Mouse (Mus musculus): ENCODE measurements around the gene Sys1.

Gene Sys1

DNA sequence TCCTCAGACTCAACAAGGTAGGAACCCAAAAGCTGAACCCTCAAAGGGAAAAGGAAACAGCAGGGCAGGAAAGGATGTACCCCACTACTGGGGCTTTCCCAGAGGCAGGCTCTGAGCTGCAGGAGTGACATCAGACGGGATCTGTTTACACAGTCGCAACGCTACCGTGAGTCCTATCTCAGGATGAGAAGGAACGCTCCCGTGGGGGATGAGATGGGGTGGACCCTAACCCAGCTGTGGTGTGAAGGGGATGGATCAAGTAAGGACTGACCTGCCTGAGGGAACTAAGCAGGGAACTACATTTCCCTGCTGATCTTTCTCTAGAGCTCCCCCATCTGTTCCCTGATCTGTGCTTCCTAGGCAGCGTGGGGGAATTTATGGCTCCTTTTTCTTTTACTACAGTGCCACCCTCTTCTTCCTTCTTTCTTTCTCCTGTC lies at the start of gene Sys1:
Gene Sys1 (plus strand): TSS at position 101 of the 437 bp plus-strand sequence.
- peak; percentile 33; the same call in 1 of the 2 replicates for ATAC-seq (ENCODE audit: low TSS enrichment)

DNA sequence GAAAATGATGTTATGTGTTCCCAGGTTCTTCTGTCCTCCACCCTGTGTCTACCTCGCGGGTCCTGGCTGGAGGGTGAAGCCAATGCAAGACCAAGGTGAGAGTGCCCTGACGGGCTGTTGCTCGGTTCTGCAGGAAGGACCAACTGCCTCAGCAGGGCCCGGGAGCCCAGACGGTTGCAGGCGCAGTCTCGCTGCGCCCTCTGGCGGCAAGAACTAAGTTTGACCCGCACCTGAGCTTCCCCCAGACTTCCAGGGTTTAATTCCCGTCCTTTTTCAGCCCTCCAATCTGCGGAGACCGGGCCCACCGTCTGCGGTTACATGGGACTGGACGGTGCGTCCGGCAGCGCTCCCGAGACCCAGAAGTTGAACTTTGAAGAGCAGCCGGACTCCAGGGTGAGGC lies 49.1 kb upstream of the Sys1 start:
- peak; percentile 80; the same call in 1 of the 2 replicates for ATAC-seq (ENCODE audit: low TSS enrichment)

DNA sequence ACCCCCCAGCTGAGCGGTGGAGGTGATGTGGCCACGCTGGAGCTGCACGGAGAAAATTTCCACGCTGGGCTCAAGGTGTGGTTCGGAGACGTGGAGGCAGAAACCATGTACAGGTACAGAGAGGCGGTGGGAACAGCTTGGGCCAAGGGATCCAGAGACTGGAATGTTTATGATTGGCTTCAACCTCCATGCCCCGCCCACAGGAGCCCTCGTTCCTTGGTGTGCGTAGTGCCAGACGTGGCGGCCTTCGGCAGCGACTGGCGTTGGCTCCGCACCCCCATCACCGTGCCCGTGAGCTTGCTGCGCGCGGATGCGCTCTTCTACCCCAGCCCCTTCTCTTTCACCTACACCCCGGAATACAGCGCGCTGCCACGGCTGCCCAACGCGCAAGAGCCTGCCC lies 42.6 kb upstream of the Sys1 start:
- no peak for ATAC-seq (ENCODE audit: low TSS enrichment)

- no peak for ATAC-seq (ENCODE audit: low TSS enrichment)
Measured at GRCm38 (mm10) chr2:164414581-164414980, 42.2 kb upstream of the Sys1 start.

- no peak for ATAC-seq (ENCODE audit: low TSS enrichment)
Measured at GRCm38 (mm10) chr2:164417198-164417597, 39.6 kb upstream of the Sys1 start.

- no peak for ATAC-seq (ENCODE audit: low TSS enrichment)
Measured at GRCm38 (mm10) chr2:164418308-164418875, 38.4 kb upstream of the Sys1 start.

DNA sequence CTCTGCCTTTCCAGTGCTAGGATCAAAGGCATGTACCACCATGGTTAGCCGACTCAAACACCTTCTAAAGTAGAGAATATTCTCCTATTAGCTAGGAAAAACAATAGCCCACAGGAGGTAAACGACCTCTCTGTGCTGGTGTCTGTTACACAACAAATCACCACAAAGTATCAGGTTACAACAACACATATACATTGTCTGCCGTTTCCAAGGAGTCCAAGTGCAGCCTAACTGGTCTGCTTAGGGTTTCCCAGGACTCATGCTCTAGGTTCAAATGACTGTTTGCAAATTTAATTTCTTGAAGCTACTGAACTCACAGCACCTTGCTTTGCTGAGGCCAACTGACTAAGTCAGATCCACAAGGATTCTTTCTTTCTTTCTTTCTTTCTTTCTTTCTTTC lies 37.3 kb upstream of the Sys1 start:
- no peak for ATAC-seq (ENCODE audit: low TSS enrichment)

DNA sequence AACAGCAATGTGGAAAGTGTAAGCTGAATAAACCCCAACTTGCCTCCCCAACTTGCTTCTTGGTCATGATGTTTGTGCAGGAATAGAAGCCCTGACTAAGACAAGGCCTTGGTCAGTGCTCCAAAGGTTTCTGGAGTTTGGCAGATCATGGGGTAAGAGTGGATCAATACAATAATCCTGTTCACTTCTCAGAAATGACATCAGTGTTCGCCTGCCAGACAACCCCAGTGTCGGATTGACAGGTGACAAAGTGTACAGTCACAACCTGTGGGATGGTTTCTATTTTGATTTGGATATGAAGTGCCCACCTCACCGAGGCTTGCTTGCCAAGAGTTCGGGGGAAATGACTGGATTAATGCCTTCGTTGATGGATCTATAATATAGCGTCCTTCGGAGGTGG lies 35.5 kb upstream of the Sys1 start:
- ATAC-seq (ENCODE audit: low TSS enrichment): no peak

DNA sequence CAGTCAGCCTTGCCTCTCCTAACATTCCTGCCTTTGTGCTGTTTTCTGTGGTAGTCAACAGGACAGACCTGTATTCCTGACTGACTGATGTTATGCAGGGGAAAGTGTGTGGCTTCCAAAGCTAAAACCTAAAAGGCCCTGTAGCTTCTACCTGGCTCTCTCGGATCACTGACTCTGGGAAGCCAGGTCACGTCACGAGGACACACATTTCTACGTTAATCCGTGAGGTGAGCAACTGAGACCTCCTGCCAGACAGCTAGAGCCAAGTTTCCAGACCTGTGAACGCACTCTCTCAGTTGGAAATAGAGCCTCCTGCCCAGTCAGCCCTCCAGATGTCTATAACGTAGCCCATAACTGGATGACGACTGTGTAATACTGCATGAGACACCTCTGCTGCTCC lies 34.8 kb upstream of the Sys1 start:
- no peak for ATAC-seq (ENCODE audit: low TSS enrichment)

DNA sequence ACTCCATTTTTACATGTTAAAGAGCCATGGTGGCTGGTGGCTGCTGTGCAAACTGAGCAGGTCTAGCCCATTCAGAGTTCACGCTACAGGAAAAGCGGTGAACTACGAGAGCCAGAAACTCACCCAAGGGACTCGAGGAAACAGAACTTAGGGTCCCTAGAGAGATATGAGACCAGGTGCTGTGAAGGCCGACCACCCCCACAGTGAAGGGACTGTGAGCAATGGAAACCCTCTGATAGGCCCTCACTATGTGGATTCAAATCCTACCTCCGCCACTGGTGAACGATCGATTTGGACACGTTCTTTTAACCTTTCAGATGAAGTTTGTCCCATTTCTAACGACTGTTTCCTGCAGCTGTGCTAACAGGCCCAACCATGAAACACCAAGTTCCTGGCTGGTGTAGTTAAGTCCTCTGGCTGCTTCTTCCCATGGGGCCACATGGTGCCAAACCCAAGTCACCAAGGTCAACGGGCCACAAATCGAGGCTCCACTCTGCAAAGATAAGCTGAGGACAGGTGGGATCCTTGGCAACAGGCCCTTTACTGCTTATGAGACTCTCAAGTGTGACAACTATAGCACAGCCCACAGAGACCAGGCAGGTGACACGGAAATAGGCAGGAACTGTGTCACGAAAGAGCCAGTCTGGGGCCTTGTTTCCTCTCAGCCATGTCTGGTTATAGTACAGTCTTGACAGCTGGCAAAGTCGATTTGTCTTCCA lies 33.9 kb upstream of the Sys1 start:
- no peak for ATAC-seq (ENCODE audit: low TSS enrichment)

GRCm38 (mm10) chr2:164423464-164423863 lies 33.3 kb upstream of the Sys1 start:
- peak; percentile 20; the same call in 1 of the 2 replicates for ATAC-seq (ENCODE audit: low TSS enrichment)

DNA sequence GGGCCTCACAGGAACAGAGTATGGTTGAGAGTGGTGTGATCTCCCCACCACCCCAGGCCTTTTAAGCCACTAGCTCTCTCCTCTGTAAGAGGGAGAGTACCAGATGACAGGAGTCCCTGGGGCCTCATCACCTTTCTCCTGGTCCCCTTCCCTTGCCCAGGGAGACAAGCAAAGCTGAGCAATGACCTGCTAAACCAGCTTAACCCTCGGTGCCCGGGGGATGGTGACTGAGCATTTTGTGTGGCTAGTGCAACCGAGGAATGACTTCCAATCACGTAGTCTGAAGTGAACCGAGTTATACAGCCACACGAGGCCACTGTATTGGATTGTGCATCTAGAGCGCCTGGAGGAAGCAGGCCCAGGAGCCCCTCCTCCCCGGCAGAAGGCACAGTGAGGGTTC lies 32.4 kb upstream of the Sys1 start:
- ATAC-seq (ENCODE audit: low TSS enrichment): no peak

DNA sequence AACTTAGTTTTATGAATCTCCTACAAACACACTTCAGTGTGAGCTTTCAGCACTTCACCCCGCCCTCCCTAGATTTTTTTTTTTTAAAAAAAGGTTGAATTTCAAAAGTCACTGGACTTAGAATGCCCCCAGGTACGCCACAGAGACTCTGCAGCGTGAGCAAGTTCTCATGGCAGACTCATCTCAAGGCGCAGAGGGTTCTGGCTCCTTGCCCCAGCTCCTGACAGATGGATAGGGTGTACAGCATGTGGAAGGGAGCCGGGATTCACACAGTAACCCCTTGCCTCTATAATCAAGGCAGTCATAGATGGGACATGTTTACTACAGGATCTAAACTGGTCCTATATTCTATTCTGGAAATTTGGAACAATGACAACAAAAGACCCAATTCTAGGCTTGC lies 31.4 kb upstream of the Sys1 start:
- ATAC-seq (ENCODE audit: low TSS enrichment): peak; percentile 41; the same call in 1 of the 2 replicates

DNA sequence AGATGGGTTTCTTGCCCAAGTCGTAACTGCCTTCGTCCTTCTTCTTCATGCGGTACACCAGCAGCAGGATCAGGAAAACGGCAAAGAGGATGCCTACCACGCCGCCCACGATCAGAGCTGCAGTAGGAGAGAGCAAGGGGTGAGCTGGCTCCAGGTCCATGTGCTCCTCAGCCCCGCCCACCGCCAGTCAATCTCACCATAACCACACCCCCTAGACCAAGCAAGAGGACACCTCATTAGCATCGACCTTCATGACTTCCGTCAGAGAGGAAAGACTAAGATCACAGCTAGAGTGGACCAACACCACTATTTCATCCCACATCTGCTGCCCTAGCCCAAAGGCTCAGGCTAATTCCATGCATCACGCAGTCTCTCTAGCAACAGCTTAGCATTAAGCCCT lies 30.6 kb upstream of the Sys1 start:
- no peak for ATAC-seq (ENCODE audit: low TSS enrichment)

DNA sequence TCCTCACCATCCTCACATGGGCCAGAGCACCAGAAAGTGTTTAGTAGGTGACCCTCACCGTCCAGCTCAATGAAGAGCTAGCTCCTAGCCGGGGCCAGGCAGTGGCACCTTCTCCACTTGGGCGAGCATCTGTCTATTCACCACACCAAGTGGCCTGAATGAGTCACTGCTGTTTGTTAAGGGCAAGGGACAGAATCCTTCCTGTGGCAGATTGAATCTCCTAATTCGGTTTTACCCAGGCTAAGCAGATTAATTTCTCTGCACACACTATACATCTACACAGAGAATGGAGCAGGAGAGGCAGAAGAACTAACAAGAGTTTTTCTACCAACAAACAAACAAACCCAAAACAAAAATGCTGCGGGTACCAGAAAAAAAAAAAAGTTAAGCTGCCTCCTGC lies 29.8 kb upstream of the Sys1 start:
- ATAC-seq (ENCODE audit: low TSS enrichment): no peak

DNA sequence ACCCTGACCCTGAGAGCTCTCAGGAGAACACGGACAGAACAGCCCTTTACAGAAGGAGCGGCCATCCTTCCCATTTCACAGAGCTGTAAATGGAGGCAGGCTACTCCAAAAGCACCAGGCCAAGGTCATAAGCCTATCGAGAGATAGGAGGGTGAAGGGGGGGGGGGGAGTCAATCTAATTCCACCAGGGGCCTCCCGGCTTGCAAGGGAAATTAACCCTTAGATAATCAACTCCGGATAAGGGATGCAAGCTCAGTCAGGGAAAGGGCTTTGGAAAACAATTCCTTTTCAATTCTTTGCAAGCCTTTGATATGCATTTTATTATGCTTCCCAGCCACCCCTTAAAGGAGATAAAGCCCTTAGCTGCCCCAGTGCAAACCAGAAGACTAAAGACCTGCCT lies 28.3 kb upstream of the Sys1 start:
- ATAC-seq (ENCODE audit: low TSS enrichment): no peak

DNA sequence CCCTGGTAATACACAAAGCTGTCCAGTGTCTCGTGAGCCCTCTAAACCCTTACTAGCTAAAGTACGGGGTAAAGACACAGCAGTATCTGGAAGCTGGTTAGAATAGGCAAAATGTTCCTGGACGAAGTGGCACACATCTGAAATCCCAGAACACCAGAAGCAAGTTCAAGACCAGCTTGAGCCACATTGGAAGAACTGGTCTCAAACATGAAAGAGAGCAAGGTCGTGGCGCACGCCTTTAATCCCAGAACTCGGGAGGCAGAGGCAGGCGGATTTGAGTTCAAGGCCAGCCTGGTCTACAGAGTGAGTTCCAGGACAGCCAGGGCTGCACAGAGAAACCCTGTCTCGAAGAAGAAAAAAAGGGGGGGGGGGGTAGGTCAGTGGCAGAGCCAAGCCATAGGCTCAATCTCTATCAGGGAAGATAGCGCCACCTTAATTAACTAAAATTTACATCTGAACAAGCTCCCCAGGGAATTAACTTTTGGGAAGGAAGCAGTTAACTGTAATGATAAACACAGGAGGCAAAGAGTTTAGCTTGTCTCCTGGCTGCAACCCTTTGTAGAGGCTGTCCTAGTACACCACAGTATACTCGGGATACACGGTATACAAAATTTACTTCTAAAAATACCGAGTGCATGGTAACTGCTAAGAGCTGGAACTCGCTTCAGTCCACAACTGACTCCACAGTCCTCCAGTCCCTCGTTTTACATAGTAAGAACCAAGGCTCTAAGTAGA lies 26.7 kb upstream of the Sys1 start:
- no peak for ATAC-seq (ENCODE audit: low TSS enrichment)

- no peak for ATAC-seq (ENCODE audit: low TSS enrichment)
Measured at GRCm38 (mm10) chr2:164430697-164431096, 26.1 kb upstream of the Sys1 start.

- no peak for ATAC-seq (ENCODE audit: low TSS enrichment)
Measured at GRCm38 (mm10) chr2:164431676-164432465, 24.9 kb upstream of the Sys1 start.

DNA sequence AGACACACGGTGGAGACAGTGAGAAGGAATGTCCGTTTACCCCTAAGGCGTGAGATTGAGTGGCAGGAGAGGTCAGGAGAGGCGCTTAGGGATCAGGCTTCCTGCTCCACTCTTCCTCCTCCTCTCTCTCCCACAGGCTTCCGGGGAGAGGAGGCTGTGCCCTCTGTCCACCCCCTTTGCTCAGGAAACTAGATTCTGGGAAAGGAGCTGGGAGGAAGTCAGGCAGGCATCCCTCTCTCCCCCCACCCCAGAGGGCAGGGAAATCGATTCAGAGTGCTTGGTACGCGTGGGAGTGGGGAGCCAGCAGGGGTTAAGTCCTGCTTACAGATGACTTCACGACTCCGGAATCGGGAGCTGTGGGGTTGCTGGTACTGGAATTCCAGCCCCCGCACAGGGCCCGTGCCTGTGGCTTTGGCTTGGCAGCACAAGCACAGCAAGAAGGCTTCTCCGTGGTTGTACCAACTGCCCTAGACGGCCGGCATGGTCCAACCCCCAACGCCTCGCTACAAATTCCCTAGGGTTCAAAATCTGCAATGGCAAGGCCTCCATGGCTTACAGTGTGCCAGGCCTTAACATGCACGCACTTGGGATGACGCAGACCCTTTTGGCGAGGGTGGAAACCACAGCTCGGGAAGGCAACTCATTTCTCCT lies 24.1 kb upstream of the Sys1 start:
- ATAC-seq (ENCODE audit: low TSS enrichment): no peak

GRCm38 (mm10) chr2:164433278-164433895 lies 23.4 kb upstream of the Sys1 start:
- ATAC-seq (ENCODE audit: low TSS enrichment): no peak

All from frontal cortex, adult (tissue).